Mouse (Mus musculus): ENCODE data around the gene Sycp2.
A peak's percentile ranks its signal among the peaks of the same experiment; 100 is the strongest.

Sycp2 gene

GRCm38 (mm10) chr2:178407053-178407815 lies at the start of gene Sycp2:
Gene Sycp2 (minus strand): TSS chr2:178407685.
- DNase-seq (ENCODE audit: low spot score) = no peak

GRCm38 (mm10) chr2:178454664-178455516 lies 47.4 kb upstream of the Sycp2 start:
- DNase-seq (ENCODE audit: low spot score) = no peak

- DNase-seq (ENCODE audit: low spot score) = no peak
Measured at GRCm38 (mm10) chr2:178450961-178451360, 43.5 kb upstream of the Sycp2 start.

- no peak for DNase-seq (ENCODE audit: low spot score)
Measured at GRCm38 (mm10) chr2:178450236-178450635, 42.8 kb upstream of the Sycp2 start.

GRCm38 (mm10) chr2:178449386-178449785 lies 41.9 kb upstream of the Sycp2 start:
- DNase-seq (ENCODE audit: low spot score) = no peak

GRCm38 (mm10) chr2:178437311-178437710 lies 29.8 kb upstream of the Sycp2 start:
- DNase-seq (ENCODE audit: low spot score) = no peak

GRCm38 (mm10) chr2:178433903-178434302 lies 26.4 kb upstream of the Sycp2 start:
- DNase-seq (ENCODE audit: low spot score) = no peak

- DNase-seq (ENCODE audit: low spot score) = no peak
Measured at GRCm38 (mm10) chr2:178433495-178433894, 26.0 kb upstream of the Sycp2 start.

- DNase-seq (ENCODE audit: low spot score) = no peak
Measured at GRCm38 (mm10) chr2:178430231-178430630, 22.7 kb upstream of the Sycp2 start, which contains the start of gene Cdh26. Gene Cdh26 (plus strand): TSS chr2:178430531.

GRCm38 (mm10) chr2:178429426-178429825 lies 21.9 kb upstream of the Sycp2 start:
- no peak for DNase-seq (ENCODE audit: low spot score)

GRCm38 (mm10) chr2:178428676-178429075 lies 21.2 kb upstream of the Sycp2 start:
- no peak for DNase-seq (ENCODE audit: low spot score)

- DNase-seq (ENCODE audit: low spot score) = no peak
Measured at GRCm38 (mm10) chr2:178428183-178428582, 20.7 kb upstream of the Sycp2 start.

GRCm38 (mm10) chr2:178427181-178427580 lies 19.7 kb upstream of the Sycp2 start:
- DNase-seq (ENCODE audit: low spot score) = no peak

- no peak for DNase-seq (ENCODE audit: low spot score)
Measured at GRCm38 (mm10) chr2:178426229-178426628, 18.7 kb upstream of the Sycp2 start.

GRCm38 (mm10) chr2:178423223-178423622 lies 15.7 kb upstream of the Sycp2 start:
- no peak for DNase-seq (ENCODE audit: low spot score)

- DNase-seq (ENCODE audit: low spot score) = no peak
Measured at GRCm38 (mm10) chr2:178422186-178422585, 14.7 kb upstream of the Sycp2 start.

- DNase-seq (ENCODE audit: low spot score) = no peak
Measured at GRCm38 (mm10) chr2:178421603-178422002, 14.1 kb upstream of the Sycp2 start.

GRCm38 (mm10) chr2:178420576-178420975 lies 13.1 kb upstream of the Sycp2 start:
- no peak for DNase-seq (ENCODE audit: low spot score)

- no peak for DNase-seq (ENCODE audit: low spot score)
Measured at GRCm38 (mm10) chr2:178416970-178417369, 9.5 kb upstream of the Sycp2 start.

- DNase-seq (ENCODE audit: low spot score) = no peak
Measured at GRCm38 (mm10) chr2:178416427-178416826, 8.9 kb upstream of the Sycp2 start.

GRCm38 (mm10) chr2:178415150-178415448 lies 7.6 kb upstream of the Sycp2 start:
- DNase-seq (ENCODE audit: low spot score) = no peak

GRCm38 (mm10) chr2:178414261-178415149 lies 7.0 kb upstream of the Sycp2 start, which contains the start of the genes Ppp1r3d and Fam217b:
Gene Ppp1r3d (minus strand): TSS chr2:178414472.
Gene Fam217b (plus strand): TSS chr2:178414524.
- peak; percentile 26 for DNase-seq (ENCODE audit: low spot score)

Measured in ovary, postnatal 14 days (tissue).